Mouse (Mus musculus): ENCODE measurements around the gene AC140267.1.

The AC140267.1 gene

DNA sequence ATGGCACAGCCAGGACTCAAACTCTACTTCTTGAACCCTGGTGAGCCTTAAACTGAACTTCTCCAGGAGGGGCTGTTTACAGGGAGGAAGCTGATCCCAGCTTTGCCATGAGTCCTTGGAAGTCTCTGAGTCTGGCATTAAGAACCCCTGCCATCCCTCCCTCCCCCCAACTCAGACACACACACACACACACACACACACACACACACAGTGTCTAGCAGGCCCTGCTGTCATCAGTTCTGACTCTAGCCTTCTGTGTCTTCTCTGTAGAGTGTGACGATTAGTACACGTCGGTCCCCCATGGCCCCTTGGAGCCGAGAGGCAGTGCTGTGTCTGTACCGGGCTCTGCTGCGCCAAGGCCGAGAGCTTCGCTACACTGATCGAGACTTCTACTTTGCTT is at the start of gene AC140267.1:
Gene AC140267.1, plus strand, starts transcription at position 301 of the 400 bp plus-strand sequence.
- in situ Hi-C loops (cut with MboI, MseI) = no loop called here

GRCm38 (mm10) chr15:80188927-80189326 is 46.7 kb upstream of the AC140267.1 start:
- in situ Hi-C loops (cut with MboI, MseI) = loop anchor here (25.0 kb wide), 1 partner anchor 1527 kb away; no protein-coding TSS in a partner anchor

GRCm38 (mm10) chr15:80190075-80190474 is 45.6 kb upstream of the AC140267.1 start:
- in situ Hi-C loops (cut with MboI, MseI) = loop anchor here (25.0 kb wide), 1 partner anchor 1528 kb away; no protein-coding TSS in a partner anchor

DNA sequence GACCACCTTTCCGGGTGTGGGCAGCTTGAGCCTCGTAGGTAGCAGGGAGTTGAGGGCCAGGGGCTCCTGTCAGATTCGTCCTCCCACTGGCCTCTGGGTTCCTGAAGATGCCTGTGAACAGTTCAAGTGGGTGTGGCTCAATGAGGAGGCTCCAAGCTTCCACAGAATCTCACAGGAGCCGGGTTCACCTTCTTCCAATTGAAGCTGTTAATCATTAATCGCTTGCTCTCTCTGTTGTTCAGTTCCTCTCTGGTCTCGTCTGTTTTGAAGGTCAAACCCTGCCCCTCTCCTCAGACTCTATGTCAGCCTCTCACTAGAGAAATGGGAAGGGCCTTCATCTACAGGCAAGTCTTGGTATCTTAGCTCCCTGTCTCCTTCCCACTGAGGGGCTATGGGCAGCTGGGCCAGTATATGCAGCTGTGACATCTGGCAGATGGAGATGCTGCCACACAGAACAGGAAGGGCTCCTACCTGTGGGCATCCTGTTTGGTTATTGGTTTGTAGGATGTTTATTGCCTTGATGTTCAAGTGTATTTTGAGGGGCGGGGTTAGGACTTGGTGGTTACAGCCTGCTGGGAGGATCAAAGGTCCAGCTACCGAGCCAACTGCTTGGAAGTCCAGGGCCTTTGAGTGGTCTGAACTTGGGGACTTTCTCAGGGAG is 43.9 kb upstream of the AC140267.1 start:
- in situ Hi-C loops (cut with MboI, MseI) = loop anchor here (25.0 kb wide), 1 partner anchor 1529 kb away; no protein-coding TSS in a partner anchor

- in situ Hi-C loops (cut with MboI, MseI) = loop anchor here (25.0 kb wide), 1 partner anchor 1530 kb away; no protein-coding TSS in a partner anchor
Observed at GRCm38 (mm10) chr15:80192246-80192585, 43.4 kb upstream of the AC140267.1 start.

- in situ Hi-C loops (cut with MboI, MseI) = loop anchor here (25.0 kb wide), 1 partner anchor 1531 kb away; no protein-coding TSS in a partner anchor
Observed at GRCm38 (mm10) chr15:80192847-80193246, 42.8 kb upstream of the AC140267.1 start.

DNA sequence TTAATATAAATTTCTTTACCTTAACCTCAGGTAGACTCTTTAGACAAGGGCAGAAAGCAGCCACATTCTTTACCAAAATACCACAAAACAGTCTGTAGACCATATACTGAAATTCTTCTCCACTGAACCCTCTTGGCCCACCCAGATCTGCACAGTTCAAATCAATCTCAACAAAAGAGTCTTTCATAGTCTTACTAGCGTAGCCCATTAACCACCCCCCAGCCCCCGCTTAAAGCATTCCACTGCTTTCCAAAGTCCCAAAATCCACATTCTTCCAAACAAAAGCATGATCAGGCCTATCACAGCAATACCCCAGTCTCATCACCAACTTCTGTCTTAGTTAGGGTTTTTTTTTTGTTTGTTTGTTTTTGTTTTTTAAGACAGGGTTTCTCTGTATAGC is 36.1 kb upstream of the AC140267.1 start:
- in situ Hi-C loops (cut with MboI, MseI) = loop anchor here (25.0 kb wide), 1 partner anchor 1537 kb away; no protein-coding TSS in a partner anchor

- in situ Hi-C loops (cut with MboI, MseI) = no loop called here
Observed at GRCm38 (mm10) chr15:80202111-80202775, 33.4 kb upstream of the AC140267.1 start.

DNA sequence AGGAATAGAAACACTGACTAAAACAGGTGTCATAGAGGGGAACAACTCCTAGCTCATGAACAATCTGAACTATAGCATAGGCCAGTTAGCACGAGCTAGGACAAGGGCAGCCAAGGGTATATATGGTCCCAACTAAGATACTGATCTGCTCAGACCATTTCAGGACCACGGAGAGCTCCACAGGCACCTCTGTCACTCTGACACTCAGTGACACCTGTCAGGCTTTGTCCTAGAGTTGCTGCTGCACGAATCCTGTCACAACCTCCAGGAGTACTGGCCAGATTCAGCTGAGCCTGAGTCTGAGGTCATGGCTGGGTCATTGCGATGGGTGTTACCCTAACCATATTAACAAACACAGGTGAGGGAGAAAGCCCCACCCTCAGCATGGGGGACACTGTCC is 32.2 kb upstream of the AC140267.1 start:
- in situ Hi-C loops (cut with MboI, MseI) = no loop called here

- in situ Hi-C loops (cut with MboI, MseI) = no loop called here
Observed at GRCm38 (mm10) chr15:80206057-80206565, 29.5 kb upstream of the AC140267.1 start.

GRCm38 (mm10) chr15:80208446-80208845 is 27.2 kb upstream of the AC140267.1 start:
- in situ Hi-C loops (cut with MboI, MseI) = no loop called here

- in situ Hi-C loops (cut with MboI, MseI) = no loop called here
Observed at GRCm38 (mm10) chr15:80213688-80214087, 21.9 kb upstream of the AC140267.1 start.

GRCm38 (mm10) chr15:80215716-80216479 is 19.7 kb upstream of the AC140267.1 start:
- in situ Hi-C loops (cut with MboI, MseI) = no loop called here

GRCm38 (mm10) chr15:80216480-80216820 is 19.2 kb upstream of the AC140267.1 start:
- in situ Hi-C loops (cut with MboI, MseI) = no loop called here

DNA sequence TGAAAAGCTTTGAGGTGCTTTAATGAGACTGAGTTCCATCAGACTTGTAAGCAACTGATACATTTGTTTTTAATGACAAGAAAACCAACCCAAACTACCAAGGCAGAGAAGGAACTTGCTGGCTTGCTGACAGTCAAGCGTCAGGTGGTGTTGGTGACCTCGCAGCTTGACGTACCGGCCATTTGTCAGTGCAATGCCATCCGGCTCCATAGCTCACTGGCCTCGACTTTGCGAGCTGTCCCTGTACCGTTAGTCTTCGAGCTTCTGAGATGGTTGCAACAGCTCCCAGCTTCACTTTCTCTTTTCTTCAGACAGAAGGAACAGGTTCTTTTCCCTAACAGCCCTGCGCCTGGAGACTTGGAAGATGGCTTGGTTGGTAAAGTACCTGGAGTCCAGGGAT is 18.2 kb upstream of the AC140267.1 start:
- in situ Hi-C loops (cut with MboI, MseI) = no loop called here

DNA sequence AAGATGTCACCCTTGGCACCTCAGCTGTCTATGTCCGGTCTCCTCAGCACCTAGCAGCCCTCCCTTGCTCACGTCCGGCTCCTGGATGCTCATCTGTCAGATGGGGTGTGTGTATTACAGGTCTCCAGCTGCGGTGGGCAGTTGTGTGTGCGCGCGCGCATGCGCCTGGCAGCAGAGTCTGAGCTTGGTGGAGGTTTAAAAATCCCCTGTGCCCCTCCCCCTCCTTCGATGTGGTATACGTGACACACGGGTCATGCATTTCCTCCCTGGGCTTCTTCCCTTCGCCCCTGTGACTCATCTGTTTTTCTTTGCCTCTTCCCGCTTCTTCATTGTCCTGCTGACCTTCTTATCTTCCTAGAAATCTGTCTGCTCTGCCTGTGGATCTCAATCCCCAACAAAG is 16.4 kb upstream of the AC140267.1 start:
- in situ Hi-C loops (cut with MboI, MseI) = no loop called here

DNA sequence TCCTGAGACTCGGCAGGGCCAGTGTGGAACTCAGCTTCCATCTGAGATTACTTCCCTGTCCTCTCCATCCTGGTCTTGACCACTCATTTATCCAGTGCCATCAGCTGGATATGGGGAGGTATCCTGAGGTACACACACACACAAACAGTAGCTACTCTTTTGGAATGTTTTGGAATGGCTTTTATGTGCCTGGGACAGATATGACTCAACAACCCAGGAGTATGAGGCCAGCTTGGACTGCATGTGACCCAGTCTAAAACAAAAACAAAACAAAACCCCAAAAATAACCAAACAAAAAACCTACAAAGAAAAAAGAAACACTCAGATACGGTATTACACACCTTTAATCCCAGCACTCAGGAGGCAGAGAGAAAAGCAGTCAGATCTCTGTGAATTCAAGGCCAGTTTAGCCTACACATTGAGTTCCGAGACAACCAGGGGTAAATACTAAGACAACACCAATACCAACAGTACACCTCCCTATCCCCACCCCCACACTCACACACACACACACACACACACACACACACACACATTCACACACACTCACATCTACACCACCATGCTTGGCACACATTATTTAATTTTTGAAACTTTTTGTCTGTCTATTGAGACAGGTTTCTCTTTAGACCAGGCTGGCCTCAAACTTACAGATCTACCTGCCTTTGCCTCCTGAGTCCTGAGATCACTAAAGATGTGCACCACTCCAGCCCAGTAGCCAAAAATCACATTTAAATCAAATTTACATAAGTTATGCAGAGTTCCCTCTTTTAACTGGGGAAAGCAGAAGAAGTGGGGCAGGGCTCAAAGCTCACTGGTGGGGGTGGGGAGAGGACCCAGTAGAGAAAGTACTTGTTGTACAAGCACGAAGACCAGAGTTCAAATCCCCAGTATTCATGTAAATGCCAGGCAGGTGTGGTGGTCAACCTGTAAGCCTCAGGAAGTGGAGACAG is 15.7 kb upstream of the AC140267.1 start:
- in situ Hi-C loops (cut with MboI, MseI) = loop anchor here (10.0 kb wide), 1 partner anchor 125 kb away; the partner anchor contains the start of genes Rpl3 and Syngr1

DNA sequence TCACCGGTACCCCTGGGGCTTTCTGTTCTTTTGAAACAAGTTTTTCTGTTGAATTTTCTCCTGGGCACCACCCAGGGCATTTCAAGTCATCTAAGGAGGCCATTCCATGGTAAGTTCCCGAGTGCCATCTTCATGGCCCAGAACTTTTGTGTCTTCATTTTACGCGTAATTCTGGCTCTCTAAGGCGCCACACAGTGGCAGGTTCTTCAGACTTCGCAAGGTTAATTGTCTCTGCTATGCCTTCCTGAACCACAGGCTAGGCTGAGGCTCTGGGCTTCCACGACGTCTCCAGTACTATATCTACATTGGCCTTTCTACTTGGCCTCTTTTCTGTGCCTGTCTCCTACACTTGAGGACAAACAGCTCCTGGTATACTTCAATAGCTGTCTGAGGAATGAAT is 14.6 kb upstream of the AC140267.1 start:
- in situ Hi-C loops (cut with MboI, MseI) = loop anchor here (10.0 kb wide), 1 partner anchor 126 kb away; the partner anchor contains the start of genes Rpl3 and Syngr1

DNA sequence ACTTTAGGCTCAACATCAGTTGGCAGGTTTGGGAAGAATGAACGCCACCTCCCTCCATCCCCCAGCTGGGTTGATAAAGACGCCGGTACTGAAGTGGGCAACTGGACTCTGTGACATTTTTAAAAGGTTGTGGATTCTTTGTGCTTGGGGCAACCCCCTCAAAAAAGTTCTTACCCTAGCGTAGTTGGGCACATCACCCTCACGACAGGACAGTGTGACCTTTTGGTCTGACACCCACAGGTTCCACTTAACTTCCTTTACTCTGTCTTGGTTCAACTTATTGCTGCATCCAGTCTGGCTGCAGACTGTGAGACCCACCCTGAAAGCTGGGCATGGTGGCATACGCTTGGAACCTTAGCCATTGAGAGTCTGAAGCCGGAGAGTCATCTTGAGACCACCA is 11.9 kb upstream of the AC140267.1 start:
- in situ Hi-C loops (cut with MboI, MseI) = loop anchor here (10.0 kb wide), 1 partner anchor 129 kb away; the partner anchor contains the start of genes Rpl3 and Syngr1

DNA sequence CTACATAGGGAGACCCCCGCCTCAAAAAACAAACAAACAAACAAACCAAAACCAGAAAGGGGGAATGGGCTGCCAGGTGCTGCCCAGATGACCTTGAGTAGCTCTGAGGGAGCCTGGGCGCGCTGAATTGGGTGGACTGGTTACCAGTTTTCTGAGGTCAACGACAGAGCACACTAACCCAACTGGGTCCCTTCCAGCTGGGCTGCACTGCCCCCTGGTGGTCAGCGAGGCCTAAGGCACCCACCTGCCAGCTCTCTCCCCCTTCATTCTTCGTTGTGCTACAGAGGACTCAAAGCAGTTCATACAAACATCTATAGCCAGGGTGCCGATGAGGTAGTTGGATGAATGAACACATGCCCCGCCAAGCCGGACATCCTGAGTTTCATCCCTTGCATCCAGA is 10.4 kb upstream of the AC140267.1 start:
- in situ Hi-C loops (cut with MboI, MseI) = loop anchor here (10.0 kb wide), 1 partner anchor 130 kb away; the partner anchor contains the start of genes Rpl3 and Syngr1
